Mouse (Mus musculus) C2C12 (cell line): ENCODE measurements around the gene Vwf.

ENCODE experiments used
- CTCF ChIP-seq: IDR thresholded peaks from one replicate; pipeline ENCODE4 v1.5.1; 2011; ENCODE audit not compliant: control insufficient read depth, insufficient read depth, insufficient read length
- MAX ChIP-seq: IDR thresholded peaks from one replicate; pipeline ENCODE4 v1.6.1; 2011; ENCODE audit warnings: mild to moderate bottlenecking, control low read depth
- MYOD1 ChIP-seq: IDR thresholded peaks from one replicate; pipeline ENCODE4 v1.6.1; 2011; ENCODE audit warnings: low read depth; ENCODE audit not compliant: control insufficient read depth, insufficient read length
- USF1 ChIP-seq: IDR thresholded peaks from one replicate; pipeline ENCODE4 v1.6.1; 2011; ENCODE audit warnings: low read depth, mild to moderate bottlenecking, control low read depth, moderate library complexity

GRCm38 (mm10) chr6:125534990-125535389 is 11.6 kb upstream of the Vwf start:
- TF ChIP-seq CTCF (no peak), USF1 (no peak), MAX (no peak), MYOD1 (no peak)
